In the genomic region with DNA sequence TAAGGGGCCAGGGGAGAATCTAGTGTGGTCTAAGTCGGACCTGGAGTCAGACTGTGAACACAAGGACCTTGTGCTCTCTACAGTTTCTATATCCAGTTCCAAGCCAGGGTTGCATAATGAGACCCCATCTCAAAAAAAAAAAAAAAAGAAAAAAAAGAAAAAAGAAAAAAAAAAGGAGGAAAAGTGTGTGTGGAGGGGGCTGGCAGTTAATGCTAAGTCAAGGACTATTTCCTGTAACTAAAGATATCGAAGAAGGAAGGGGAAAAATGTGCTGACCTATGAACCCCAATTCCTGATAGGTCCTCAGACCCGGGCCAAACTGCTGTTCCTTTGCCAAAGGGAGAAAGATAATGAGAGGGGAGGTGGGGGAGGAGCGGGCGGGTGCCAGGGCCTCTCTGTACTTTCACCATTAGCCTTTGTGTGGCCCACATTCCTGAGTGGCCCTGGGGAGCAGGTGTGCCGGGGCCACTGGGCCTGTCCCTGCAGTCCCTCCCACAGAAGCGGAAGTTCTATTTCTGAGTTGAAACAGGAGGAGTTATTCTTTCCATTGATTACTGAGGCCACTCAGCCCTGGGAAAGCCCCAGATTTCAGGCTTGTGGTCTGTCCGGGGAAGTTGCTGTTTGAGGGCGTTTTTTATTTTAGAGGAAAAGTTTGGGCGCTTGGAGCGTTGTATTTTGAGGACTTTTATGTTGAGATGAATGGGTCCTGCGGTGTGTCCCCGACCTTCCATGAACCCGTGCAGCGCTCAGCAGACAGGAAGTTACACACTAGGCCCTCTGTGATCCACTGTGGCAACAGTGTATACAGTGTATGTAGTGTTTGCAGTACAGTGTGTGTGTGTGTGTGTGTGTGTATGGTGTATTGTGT, we compare ENCODE assay signal across 9 mouse cellular contexts. TPM values are rescaled to one million over a fixed set of nuclear protein-coding genes. Genes with fewer than 3 reads are reported as not detected.
A peak's percentile ranks its signal among the peaks of the same experiment; 100 is the strongest.
DNase-seq lines count a peak whose midpoint lies in the region; ATAC-seq and TF ChIP-seq lines count a peak whose summit lies in the region.
"Had no signal": no experiment of that assay in that cellular context is flagged by ENCODE, and none has a peak within 500 bp of the region (broad histone marks: within the 10 kb centered on the region; RNA-seq: fewer than 3 reads in every experiment).

No protein-coding gene starts in this region.

- 40% methylated on average over 15 of the region's 15 CpGs for WGBS in hindbrain, embryonic 11.5 days
- 40% methylated on average over 15 of the region's 15 CpGs for WGBS in hindbrain, embryonic 14.5 days
- WGBS in liver, embryonic 13.5 days (ENCODE audit: insufficient replicate concordance) = 18% methylated on average over 15 of the region's 15 CpGs
- WGBS in olfactory bulb, adult 2 months = 51% methylated on average over 15 of the region's 15 CpGs

- intact Hi-C loops in heart, postnatal 25 days (cut with DNase I) = loop anchor here (2.0 kb wide), 1 partner anchor 30 kb away; a partner anchor contains a TSS

- no peak overlapping the region for H3K9ac ChIP-seq in hindbrain, embryonic 11.5 days (ENCODE audit: low read depth, low read length)
- no peak overlapping the region for H3K9ac ChIP-seq in hindbrain, embryonic 14.5 days
- H3K9ac ChIP-seq in liver, embryonic 13.5 days = 0 out of 2 replicates have a peak overlapping the region, but pooled peaks have one; percentile 3

- TF ChIP-seq POLR2A in olfactory bulb, adult 2 months (IDR thresholded peaks at IDR 0.05; ENCODE audit: insufficient read depth, low read depth, low read length) = no peak

- no peaks in the 10 kb centered on the region for H3K27me3 ChIP-seq in hindbrain, embryonic 11.5 days (ENCODE audit: control insufficient read depth, insufficient read depth, low read length)
- no peaks in the 10 kb centered on the region for H3K27me3 ChIP-seq in hindbrain, embryonic 14.5 days (ENCODE audit: control insufficient read depth, insufficient read depth, low read length)
- no peaks in the 10 kb centered on the region for H3K27me3 ChIP-seq in liver, embryonic 13.5 days

- H3K4me2 ChIP-seq in hindbrain, embryonic 11.5 days (replicated peaks; ENCODE audit: low read depth, low read length) = no peak overlapping the region
- H3K4me2 ChIP-seq in hindbrain, embryonic 14.5 days (replicated peaks) = no peak overlapping the region
- H3K4me2 ChIP-seq in liver, embryonic 13.5 days = peak overlapping the region; percentile 7

- DNase-seq in hindbrain, embryonic 11.5 days (ENCODE audit: low spot score) = peak; percentile 20
- DNase-seq in hindbrain, embryonic 14.5 days (ENCODE audit: low spot score) = no peak
- peak; percentile 74 for DNase-seq in heart, postnatal 25 days (ENCODE audit: low spot score)
- no peak for DNase-seq in liver, embryonic 13.5 days
- no peak for DNase-seq in frontal cortex, adult 2 months (ENCODE audit: extremely low spot score in 1 of 2, low spot score in 1 of 2)

- no peaks in the 10 kb centered on the region for H3K4me1 ChIP-seq in hindbrain, embryonic 11.5 days (replicated peaks; ENCODE audit: control insufficient read depth, insufficient read depth, low read length)
- H3K4me1 ChIP-seq in hindbrain, embryonic 14.5 days (replicated peaks; ENCODE audit: control insufficient read depth, insufficient read depth, low read length) = no peaks in the 10 kb centered on the region
- H3K4me1 ChIP-seq in liver, embryonic 13.5 days (replicated peaks) = peaks cover 40% of the 10 kb centered on the region
- H3K4me1 ChIP-seq in olfactory bulb, adult 2 months (ENCODE audit: control insufficient read depth, insufficient read depth, low read length) = peaks cover 11% of the 10 kb centered on the region; the same call in 1 of the 2 replicates

- TF ChIP-seq CTCF in olfactory bulb, adult 2 months (IDR thresholded peaks at IDR 0.05; ENCODE audit: insufficient read depth, low read depth, low read length) = no peak

- H3K36me3 ChIP-seq in hindbrain, embryonic 11.5 days (ENCODE audit: control insufficient read depth, insufficient read depth, low read length) = no peaks in the 10 kb centered on the region
- no peaks in the 10 kb centered on the region for H3K36me3 ChIP-seq in hindbrain, embryonic 14.5 days (replicated peaks; ENCODE audit: control insufficient read depth, insufficient read depth)
- peaks cover 17% of the 10 kb centered on the region; the same call in 1 of the 2 replicates for H3K36me3 ChIP-seq in liver, embryonic 13.5 days

- 0 out of 2 replicates have a peak overlapping the region, but pooled peaks have one; percentile 25 for H3K27ac ChIP-seq in hindbrain, embryonic 11.5 days (ENCODE audit: low read depth, low read length)
- H3K27ac ChIP-seq in hindbrain, embryonic 14.5 days = no peak overlapping the region
- peak overlapping the region; percentile 58 for H3K27ac ChIP-seq in liver, embryonic 13.5 days
- H3K27ac ChIP-seq in olfactory bulb, adult 2 months (ENCODE audit: insufficient read depth, low read depth, low read length) = peak overlapping the region; percentile 55; the same call in 1 of the 2 replicates

- H3K4me3 ChIP-seq in hindbrain, embryonic 11.5 days (ENCODE audit: low read depth, low read length) = no peak overlapping the region
- H3K4me3 ChIP-seq in hindbrain, embryonic 14.5 days (replicated peaks; ENCODE audit: low read length) = no peak overlapping the region
- H3K4me3 ChIP-seq in liver, embryonic 13.5 days (replicated peaks) = no peak overlapping the region
- no peak overlapping the region for H3K4me3 ChIP-seq in olfactory bulb, adult 2 months (ENCODE audit: insufficient read depth, low read depth, low read length)

- ATAC-seq in hindbrain, embryonic 11.5 days (ENCODE audit: low FRiP score) = no peak
- no peak for ATAC-seq in hindbrain, embryonic 14.5 days (ENCODE audit: low FRiP score)
- ATAC-seq in common myeloid progenitor, adult 5-6 weeks (replicated peaks; ENCODE audit: low read depth, poor library complexity, severe bottlenecking) = peak; percentile 87
- ATAC-seq in liver, embryonic 13.5 days (ENCODE audit: low read depth) = peak; percentile 64
- ATAC-seq in erythroid progenitor cell, adult 5-6 weeks (replicated peaks; ENCODE audit: low FRiP score, poor library complexity, severe bottlenecking) = no peak

- H3K9me3 ChIP-seq in hindbrain, embryonic 11.5 days (ENCODE audit: control insufficient read depth, low read length) = no peaks in the 10 kb centered on the region
- H3K9me3 ChIP-seq in hindbrain, embryonic 14.5 days (ENCODE audit: control insufficient read depth, low read length) = no peaks in the 10 kb centered on the region
- H3K9me3 ChIP-seq in liver, embryonic 13.5 days (replicated peaks) = 0 out of 2 replicates have a peak, but pooled peaks cover 3% of the 10 kb centered on the region

RNA-seq across cellular contexts. Expression of a gene that starts 28.3 kb away (rescaled TPM):
- 1.1 and 1.2 TPM in 2 replicates for polyA plus RNA-seq in hindbrain, embryonic 11.5 days (2014; fragmentation: Nextera tagmentation; extraction: Ambion mirVana)
- 2.2 and 2.4 TPM in 2 replicates for polyA plus RNA-seq in hindbrain, embryonic 14.5 days (2014; fragmentation: Nextera tagmentation; extraction: Ambion mirVana)
- total RNA-seq in common myeloid progenitor, adult 5-6 weeks (2017) = 102 and 108 TPM in 2 replicates
- total RNA-seq in heart, postnatal 25 days (2021) = 10 to 100 TPM; 55.3 to 57.1 TPM
- polyA plus RNA-seq in liver, embryonic 13.5 days (2015; fragmentation: Nextera tagmentation; extraction: Ambion mirVana) = 0.94 and 1.0 TPM in 2 replicates
- polyA plus RNA-seq in olfactory bulb, adult 2 months (2012; ENCODE audit: insufficient read depth, insufficient read length, low replicate concordance, missing spikeins) = not detected in 2 replicates
- 14.3 and 17.7 TPM in 2 replicates for total RNA-seq in erythroid progenitor cell, adult 5-6 weeks (2015; ENCODE audit: low replicate concordance)
- total RNA-seq in erythroid progenitor cell, adult 5-6 weeks (2017; ENCODE audit: low replicate concordance) = 44.0 and 55.7 TPM in 2 replicates
- 29.3 and 29.9 TPM in 2 replicates for polyA plus RNA-seq in frontal cortex, adult 2 months (2012; rRNA removed)

RNA-seq across cellular contexts. Expression of a gene that starts 30.3 kb away (rescaled TPM):
- polyA plus RNA-seq in hindbrain, embryonic 11.5 days (2014; fragmentation: Nextera tagmentation; extraction: Ambion mirVana) = 1.6 and 1.9 TPM in 2 replicates
- 0.95 and 1.4 TPM in 2 replicates for polyA plus RNA-seq in hindbrain, embryonic 14.5 days (2014; fragmentation: Nextera tagmentation; extraction: Ambion mirVana)
- total RNA-seq in common myeloid progenitor, adult 5-6 weeks (2017) = 10.8 and 21.1 TPM in 2 replicates
- 10 to 100 TPM in 1 of 2 experiments, 1 to 10 TPM in 1; 9.7 to 10.6 TPM for total RNA-seq in heart, postnatal 25 days (2021)
- 12.1 and 14.9 TPM in 2 replicates for polyA plus RNA-seq in liver, embryonic 13.5 days (2015; fragmentation: Nextera tagmentation; extraction: Ambion mirVana)
- not detected in 2 replicates for polyA plus RNA-seq in olfactory bulb, adult 2 months (2012; ENCODE audit: insufficient read depth, insufficient read length, low replicate concordance, missing spikeins)
- total RNA-seq in erythroid progenitor cell, adult 5-6 weeks (2015; ENCODE audit: low replicate concordance) = 7.2 and 23.1 TPM in 2 replicates
- 34.8 and 64.6 TPM in 2 replicates for total RNA-seq in erythroid progenitor cell, adult 5-6 weeks (2017; ENCODE audit: low replicate concordance)
- polyA plus RNA-seq in frontal cortex, adult 2 months (2012; rRNA removed) = 31.3 and 34.9 TPM in 2 replicates

RNA-seq across cellular contexts. Expression of a gene that starts 44.8 kb away (rescaled TPM):
- polyA plus RNA-seq in hindbrain, embryonic 11.5 days (2014; fragmentation: Nextera tagmentation; extraction: Ambion mirVana) = 63.0 and 64.4 TPM in 2 replicates
- 86.5 and 96.9 TPM in 2 replicates for polyA plus RNA-seq in hindbrain, embryonic 14.5 days (2014; fragmentation: Nextera tagmentation; extraction: Ambion mirVana)
- total RNA-seq in common myeloid progenitor, adult 5-6 weeks (2017) = 10.6 and 15.9 TPM in 2 replicates
- total RNA-seq in heart, postnatal 25 days (2021) = 10 to 100 TPM; 10.7 to 11.7 TPM
- 7.8 and 9.4 TPM in 2 replicates for polyA plus RNA-seq in liver, embryonic 13.5 days (2015; fragmentation: Nextera tagmentation; extraction: Ambion mirVana)
- not detected in 2 replicates for polyA plus RNA-seq in olfactory bulb, adult 2 months (2012; ENCODE audit: insufficient read depth, insufficient read length, low replicate concordance, missing spikeins)
- 4.7 and 52.0 TPM in 2 replicates for total RNA-seq in erythroid progenitor cell, adult 5-6 weeks (2015; ENCODE audit: low replicate concordance)
- 3.6 and 4.2 TPM in 2 replicates for total RNA-seq in erythroid progenitor cell, adult 5-6 weeks (2017; ENCODE audit: low replicate concordance)
- polyA plus RNA-seq in frontal cortex, adult 2 months (2012; rRNA removed) = 49.0 and 51.4 TPM in 2 replicates

RNA-seq across cellular contexts. Expression of a gene that starts 51.2 kb away (rescaled TPM):
- polyA plus RNA-seq in hindbrain, embryonic 11.5 days (2014; fragmentation: Nextera tagmentation; extraction: Ambion mirVana) = 0.46 and 0.51 TPM in 2 replicates
- 1.1 and 1.2 TPM in 2 replicates for polyA plus RNA-seq in hindbrain, embryonic 14.5 days (2014; fragmentation: Nextera tagmentation; extraction: Ambion mirVana)
- total RNA-seq in common myeloid progenitor, adult 5-6 weeks (2017) = not detected in 2 replicates
- total RNA-seq in heart, postnatal 25 days (2021) = not detected
- polyA plus RNA-seq in liver, embryonic 13.5 days (2015; fragmentation: Nextera tagmentation; extraction: Ambion mirVana) = not detected in 2 replicates
- not detected in 2 replicates for polyA plus RNA-seq in olfactory bulb, adult 2 months (2012; ENCODE audit: insufficient read depth, insufficient read length, low replicate concordance, missing spikeins)
- total RNA-seq in erythroid progenitor cell, adult 5-6 weeks (2015; ENCODE audit: low replicate concordance) = 17.2 TPM in 1 of 2 replicates, not detected in the other
- 1.5 and 13.5 TPM in 2 replicates for total RNA-seq in erythroid progenitor cell, adult 5-6 weeks (2017; ENCODE audit: low replicate concordance)
- 0.23 and 0.30 TPM in 2 replicates for polyA plus RNA-seq in frontal cortex, adult 2 months (2012; rRNA removed)
- total RNA-seq: adrenal gland, postnatal 36 days had no signal

Comparison
In these comparisons a context has a peak if more than half of its experiments do, and no peak if none do; other contexts are left out.
1. DNase-seq: peak in hindbrain, embryonic 11.5 days (single experiment) and heart, postnatal 25 days (single experiment); none in hindbrain, embryonic 14.5 days (single experiment), liver, embryonic 13.5 days (single experiment) and frontal cortex, adult 2 months (0 of 2).
2. ATAC-seq: peak in common myeloid progenitor, adult 5-6 weeks (single experiment) and liver, embryonic 13.5 days (single experiment); none in hindbrain, embryonic 11.5 days (single experiment), hindbrain, embryonic 14.5 days (single experiment) and erythroid progenitor cell, adult 5-6 weeks (single experiment).